Mouse (Mus musculus): ENCODE results near the gene Egf.

Gene Egf

DNA sequence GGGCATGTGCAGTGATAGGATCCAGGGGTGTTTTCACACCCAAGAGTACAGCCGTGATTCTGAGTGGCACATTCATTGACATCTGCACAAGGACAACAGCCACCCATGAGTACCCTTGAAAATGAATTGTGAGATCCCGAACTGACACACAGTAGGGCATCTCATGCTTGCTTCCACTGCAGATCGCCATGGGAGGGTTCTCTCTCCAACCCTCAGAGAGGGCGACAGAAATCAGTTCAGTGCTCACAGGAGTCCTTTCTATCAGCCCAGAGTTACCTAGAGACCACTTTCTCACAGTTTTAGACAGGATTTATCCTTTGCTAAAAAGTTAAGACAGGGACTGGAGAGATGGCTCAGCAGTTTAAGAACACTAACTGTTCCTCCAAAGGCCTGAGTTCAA lies 31.8 kb downstream of the Egf start:
- no peak for DNase-seq (ENCODE audit: low read depth, low spot score)

DNA sequence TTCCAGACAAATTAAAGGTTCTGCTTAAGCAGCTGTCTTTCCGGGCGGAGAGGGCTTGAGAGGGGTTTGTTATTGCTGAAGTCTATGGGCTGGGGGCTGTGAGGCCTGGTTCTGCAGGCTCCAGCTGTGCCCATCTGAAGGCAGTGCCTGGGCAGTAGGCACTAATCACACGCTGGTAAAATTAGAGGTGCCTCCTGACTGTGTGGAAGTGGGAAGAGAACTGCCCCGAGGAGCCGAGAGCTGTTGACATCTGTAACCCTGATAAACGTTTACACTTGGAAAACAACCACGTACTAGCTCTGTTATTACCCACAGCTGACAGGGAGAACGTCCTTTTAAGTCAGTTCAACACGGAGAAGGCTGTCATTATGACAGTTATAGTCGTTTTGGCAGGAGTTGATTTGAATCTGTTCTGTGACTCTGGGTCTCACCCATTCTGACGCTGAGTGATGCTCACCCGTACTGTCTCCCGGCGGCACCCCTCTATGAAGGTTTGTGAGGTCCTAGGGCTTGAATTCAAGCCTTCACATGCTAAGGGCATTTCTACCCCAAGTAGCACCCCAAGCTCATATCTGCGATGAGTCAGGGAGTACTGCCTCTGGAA lies 40.5 kb downstream of the Egf start:
- DNase-seq (ENCODE audit: low read depth, low spot score), result no peak

DNA sequence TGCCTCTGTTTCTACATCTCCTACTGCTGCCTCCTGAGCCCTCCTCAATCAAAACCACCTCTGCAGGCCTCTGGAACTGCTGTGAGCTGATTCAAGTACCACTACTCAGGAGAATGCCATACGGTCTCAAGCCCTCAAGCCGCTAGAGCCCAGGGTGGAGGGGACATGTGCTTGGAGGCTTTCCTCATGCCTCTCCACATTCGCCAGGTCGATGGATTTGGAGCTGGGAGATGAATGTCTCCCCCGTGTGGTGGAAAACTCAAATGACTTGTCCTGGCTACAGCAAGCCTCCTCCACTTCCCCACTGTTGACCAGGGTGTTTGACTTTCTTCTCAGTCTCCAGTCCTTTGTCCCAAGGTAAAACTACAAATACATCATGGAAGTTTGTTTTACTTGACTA lies 47.0 kb downstream of the Egf start:
- peak; percentile 34 for DNase-seq (ENCODE audit: low read depth, low spot score)

DNA sequence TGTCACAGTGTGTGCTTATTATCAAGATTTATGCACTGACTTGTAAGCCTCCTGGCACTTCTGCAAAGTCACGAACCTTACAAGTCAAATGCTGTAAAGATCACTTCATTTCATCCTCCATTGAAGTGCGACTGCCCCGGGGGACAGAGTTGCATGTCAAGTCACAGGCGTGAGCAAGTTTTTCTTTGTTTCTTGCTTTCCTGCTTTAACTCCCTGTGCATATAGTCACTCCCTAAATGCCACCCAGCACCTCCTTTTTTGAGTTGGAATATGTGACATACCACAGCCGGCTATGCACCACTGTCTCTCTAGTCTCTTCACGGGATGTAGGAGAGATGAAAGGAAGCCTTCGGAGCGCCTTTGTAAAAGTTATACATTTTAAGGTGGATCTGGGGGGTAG lies 56.2 kb downstream of the Egf start:
- DNase-seq (ENCODE audit: low read depth, low spot score), result no peak

DNA sequence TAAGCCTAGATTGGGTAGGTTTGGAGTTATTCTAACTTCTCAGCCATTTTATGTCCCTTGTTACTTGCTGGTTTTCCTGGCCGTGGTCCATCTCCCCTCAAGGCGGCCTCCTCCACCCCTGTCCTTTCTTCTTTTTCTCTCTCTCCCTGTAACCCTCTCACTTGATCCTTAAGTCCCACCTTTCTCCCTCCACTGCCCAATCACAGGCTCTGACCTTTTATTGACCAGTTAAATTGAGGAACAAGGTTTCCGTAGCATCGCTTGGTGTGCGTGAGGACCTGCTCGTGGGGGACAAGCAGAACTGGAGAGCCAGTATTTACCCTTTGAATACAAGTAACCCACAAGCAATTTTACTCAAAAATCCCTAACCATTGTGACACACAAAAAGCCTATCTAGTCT lies 56.8 kb downstream of the Egf start:
- DNase-seq (ENCODE audit: low read depth, low spot score), result no peak

DNA sequence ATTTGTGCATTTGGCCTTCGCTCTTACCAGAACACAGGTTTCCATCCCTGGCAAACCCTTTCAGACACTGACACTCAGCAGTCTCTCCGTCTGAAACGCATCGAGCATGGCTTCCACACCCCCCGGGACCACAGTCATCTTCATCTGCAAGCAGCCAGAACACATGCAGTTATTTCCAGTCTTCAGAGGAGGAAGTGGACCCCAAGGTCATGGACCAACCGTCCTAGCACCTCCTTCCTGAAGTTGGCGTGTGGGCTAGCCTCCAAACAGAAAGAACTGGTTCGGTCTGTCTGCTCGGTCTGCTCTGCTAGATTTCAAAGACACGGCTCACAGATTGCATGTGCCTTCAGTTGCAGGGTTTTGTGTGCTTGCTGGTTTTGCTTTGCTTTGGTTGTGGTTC lies 57.4 kb downstream of the Egf start:
- DNase-seq (ENCODE audit: low read depth, low spot score), result no peak

DNA sequence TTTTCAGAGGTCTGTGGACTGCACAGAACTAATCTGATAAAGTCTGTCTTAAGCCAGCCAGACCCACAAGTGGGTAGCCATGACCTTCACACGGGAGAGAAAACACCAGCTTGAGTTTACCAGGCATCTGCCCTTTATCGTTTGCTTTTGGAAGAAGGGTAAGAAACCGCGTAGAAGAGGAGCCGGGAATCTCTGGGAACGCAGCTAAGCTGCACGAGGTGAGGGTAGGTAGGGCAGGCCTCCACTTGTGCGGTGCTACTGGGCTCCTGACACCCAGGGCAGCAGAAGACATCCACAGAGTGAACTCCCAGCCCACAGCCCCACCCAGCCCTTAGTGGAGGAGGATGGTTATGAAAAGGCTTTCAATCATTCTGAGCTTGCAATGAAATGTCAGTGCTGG lies 59.2 kb downstream of the Egf start:
- no peak for DNase-seq (ENCODE audit: low read depth, low spot score)

DNA sequence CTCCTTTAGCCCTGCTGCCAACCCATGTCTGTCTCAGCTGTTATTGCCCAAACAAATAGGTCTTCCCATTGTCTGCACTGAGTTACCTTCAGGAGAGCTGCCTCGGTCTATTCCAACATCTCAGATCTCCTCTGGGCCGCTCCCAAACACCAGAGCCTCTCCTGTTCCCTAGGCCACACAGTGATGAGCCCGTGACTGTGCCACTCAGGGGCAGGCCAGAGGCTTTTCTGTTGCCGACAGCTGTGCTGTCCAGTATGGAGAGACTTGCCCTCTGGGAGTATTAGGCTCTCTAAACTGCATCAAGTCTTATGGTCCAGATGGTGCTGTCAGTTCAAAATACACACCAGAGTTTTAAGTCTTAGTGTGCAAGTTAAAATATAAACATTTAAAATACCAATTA lies 61.5 kb downstream of the Egf start:
- DNase-seq (ENCODE audit: low read depth, low spot score), result no peak

DNA sequence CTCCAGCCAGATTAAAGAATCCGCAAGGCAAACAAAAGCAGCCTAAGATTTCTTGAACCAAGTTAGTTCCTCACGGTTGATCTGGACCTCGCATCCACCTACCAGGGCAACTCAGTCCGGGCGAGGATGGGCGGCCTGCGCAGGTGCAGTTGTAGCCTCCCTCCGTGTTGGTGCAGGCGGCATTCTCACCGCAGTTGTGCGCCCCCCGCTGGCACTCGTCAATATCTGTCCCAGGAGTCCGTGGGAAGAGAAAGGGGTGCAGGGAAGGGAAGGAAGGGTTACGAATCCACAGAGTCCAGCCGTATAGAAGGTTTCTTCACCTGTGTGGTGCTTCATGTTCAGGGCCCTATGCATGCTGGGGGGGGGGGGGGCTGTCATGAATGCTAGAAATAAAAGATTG lies 62.3 kb downstream of the Egf start:
- DNase-seq (ENCODE audit: low read depth, low spot score), result peak; percentile 22

DNA sequence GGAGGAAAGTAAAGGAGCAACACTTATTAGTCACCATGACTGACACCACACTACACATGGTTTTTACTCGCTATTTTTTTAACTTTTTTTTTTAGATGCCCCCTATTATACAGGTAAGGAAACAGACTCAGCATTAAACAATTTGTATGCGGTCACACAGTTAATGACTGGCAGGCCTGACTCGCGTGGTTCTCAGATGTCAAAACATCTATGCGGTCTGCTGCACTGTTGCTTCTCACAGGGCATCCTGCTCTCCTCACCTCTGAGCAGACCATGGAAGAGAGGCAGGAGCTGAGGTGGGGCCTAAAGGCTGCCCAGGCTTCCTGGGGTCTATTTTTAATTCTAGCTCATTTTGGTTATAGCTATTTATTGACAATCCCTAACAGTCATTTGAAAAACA lies 67.7 kb downstream of the Egf start:
- DNase-seq (ENCODE audit: low read depth, low spot score), result no peak

DNA sequence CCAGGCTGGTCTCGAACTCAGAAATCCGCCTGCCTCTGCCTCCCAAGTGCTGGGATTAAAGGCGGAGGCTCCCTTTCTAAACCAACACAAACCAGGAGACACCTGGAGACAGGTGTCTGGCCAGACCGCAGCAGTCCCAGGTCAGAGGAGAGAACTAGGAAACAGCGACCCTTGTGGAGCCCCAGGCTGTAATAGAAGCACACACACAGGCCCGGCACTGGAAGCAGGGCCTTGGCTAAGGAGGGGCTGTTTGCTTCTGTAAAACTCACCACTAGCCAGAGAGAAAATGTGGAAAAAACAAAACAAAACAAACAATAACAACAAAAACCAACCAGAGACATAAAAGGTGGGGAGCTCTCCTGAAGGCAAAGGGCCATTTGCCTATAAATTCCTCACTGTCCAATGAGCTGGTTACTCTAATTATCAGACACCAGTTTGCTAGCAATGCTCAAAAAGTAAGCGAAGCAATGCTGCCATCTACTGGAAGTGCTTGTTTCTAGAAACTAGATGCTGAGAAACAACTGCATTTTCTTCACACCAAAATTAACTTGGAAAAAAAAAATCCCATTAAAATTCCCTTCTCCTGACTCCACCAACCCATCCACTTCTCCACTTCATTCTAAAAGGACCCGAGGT lies 68.3 kb downstream of the Egf start:
- peak; percentile 42 for DNase-seq (ENCODE audit: low read depth, low spot score)

DNA sequence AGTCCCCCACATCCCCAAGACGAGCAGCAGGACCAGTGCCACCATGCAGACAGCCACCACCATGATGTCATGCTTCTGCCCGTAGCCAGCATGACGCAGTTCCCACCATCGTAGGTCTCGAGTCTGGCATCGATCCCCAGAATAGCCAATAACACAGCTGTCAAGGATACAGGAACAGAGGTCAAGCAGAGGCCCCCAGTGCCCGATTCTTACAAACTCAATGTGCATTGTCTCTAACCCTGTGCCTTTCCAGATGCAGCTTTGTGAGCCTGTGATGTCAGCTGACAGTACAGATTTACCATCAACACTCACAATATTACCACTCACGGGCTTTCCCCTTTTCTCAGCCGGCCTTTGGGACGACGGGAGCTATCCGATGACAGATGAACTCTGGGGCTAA lies 68.9 kb downstream of the Egf start:
- no peak for DNase-seq (ENCODE audit: low read depth, low spot score)

DNA sequence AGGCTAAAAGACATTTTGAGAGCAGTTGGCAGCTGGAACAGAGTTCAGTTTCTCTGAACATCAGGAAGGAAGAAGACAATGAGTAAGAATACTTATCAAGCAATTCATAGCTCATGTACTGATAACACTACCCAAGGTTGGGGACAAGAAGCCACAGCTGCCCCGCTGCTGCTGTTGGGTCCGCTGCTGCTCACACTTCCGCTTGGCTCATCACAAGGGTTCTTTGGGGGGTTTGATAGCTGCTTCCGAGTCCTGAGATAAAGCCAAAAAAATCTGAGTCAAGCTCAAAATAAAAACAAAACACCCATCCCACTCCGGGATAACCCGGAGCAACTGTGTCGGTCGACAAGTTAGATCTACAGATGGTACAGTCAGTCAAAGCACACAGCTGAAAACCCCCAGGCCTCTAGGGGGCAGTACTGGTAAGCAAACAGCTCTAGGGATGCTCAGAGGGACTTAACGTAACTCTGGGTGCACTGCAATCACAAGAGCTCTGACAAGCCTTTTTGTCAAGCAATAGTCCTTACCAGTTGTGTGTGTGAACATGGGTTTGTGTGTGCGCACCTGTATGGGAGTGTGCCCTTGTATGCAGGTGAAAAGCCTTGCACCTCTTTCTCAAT lies 71.9 kb downstream of the Egf start:
- DNase-seq (ENCODE audit: low read depth, low spot score), result no peak

DNA sequence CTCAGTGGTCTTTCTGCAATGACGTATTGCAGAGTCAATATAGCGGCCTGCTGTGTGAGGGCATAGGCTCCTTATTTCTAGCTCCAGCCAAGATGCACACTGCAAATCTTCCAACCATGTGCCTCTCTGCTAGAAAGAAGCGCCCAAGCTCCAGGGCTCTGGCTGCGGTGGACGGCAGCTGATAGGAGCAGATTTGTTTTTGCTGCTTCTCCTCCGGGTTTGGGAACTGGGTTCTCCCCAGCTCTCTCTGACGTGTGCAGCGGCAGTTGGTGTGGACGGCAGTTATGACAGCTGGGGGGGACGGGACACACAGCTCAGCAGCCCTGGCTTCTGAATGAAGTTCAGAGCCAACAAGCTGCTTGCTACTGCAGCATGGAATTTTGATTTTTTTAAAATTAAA lies 72.7 kb downstream of the Egf start:
- DNase-seq (ENCODE audit: low read depth, low spot score), result no peak

DNA sequence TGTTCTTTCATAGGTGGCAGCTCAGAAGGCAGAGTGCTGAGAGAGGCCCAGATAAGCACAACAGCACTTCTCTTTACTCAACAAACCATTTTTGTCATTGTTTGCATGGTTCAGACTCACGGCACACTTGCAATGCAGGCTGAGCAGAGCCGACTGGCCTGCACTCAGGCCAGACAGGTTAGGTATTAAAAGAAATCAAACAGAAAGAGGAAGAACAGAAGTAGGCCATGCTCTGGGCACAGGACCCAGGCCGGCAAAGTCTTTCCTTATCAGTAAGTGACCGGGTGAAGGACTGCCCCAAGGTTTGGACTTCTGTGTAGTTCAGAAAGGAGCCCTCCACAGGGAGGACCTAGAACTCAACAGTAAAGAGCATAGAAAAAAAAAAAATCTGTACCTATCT lies 73.3 kb downstream of the Egf start:
- no peak for DNase-seq (ENCODE audit: low read depth, low spot score)

DNA sequence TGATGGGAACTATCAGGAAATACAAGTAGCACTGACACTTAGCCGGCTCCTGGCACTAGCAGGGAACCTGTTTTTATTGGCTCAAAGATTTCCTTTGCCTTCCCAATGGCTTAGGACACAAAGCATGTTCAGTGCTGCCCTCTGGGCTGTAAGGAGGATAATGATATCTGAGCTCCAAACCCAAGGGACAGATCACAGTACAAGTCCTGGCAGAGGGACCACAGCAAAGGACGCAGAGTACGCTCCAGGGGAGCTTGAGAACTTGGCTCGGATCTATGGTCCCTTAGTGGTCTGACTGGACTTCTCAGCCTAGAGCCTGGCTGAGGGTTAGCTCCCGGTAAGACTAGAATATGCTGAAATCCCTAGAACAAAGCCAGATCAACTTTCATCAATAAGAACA lies 74.9 kb downstream of the Egf start:
- no peak for DNase-seq (ENCODE audit: low read depth, low spot score)

DNA sequence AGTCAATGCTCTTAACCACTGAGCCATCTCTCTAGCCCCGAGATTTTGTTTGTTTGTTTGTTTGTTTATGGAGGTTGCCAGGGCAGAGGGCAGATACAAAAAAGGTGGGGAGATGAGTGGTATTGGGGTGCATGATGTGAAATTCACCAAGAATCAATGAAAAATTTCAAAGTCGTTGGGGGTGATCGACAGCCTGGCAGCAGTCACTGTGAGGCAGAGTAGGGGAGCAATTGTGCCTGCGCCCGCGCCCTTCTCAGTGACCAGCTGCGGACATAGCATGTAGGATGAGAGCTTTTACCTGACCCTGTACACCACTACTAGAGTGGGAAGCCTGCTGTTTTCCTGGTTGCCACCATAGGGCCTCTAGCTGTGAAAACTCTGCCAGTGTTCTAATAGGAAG lies 79.2 kb downstream of the Egf start:
- DNase-seq (ENCODE audit: low read depth, low spot score), result no peak

DNA sequence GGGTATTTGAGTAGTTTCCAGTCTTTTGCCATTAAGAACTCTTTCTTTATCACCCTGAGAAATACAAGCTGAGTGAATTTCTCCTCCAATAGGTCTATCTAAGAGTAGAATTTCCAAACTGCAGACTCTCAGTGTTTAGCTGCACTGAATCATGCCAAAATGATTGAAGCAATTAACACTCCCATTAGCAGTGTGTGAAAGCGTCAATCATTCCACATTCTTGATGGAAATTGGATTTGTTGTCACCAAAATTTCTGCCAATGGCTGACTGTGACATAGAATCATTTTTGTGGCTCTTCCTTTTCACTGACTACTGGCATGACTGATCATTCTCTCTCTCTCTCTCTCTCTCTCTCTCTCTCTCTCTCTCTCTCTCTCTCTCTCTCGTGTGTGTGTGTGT lies 91.2 kb downstream of the Egf start:
- DNase-seq (ENCODE audit: low read depth, low spot score), result no peak

DNA sequence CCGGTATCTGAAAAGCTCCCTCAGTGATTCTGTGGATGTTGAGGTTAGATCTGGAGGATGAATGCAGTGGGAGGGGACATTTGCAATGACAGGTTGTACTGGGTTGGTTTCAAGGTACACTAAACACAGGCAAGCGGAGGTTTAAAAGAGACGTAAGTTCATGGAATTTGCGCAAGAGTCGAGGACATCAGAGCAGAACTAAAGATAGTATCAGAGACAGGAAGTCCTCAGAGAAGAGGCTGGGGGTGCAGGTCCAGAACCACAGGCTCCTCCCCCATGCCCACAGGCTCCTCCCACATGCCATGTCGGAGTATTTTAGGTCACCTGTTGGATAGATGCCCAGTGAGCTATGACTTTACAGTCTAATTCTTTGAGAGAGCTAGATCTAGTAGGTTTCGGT lies 96.3 kb downstream of the Egf start:
- DNase-seq (ENCODE audit: low read depth, low spot score), result no peak

DNA sequence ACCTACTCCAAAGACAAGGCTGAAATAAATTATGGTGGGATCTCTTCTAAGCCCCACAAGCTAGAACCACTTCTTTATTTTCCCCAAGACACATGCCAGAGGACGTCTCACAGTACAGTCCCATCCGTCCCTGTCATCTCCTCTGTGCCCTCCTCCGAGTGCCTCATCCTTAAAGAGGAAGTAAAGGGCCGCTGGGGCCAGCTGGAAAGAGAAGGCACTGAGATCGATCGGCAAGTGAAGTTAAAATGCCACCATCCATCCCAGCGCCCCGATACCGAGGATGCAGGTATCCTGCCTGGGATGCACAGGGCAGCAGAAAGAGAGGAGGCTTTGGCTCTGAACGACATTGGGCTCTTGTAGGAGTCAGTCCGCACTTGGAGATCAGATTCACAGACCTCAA lies 97.3 kb downstream of the Egf start:
- DNase-seq (ENCODE audit: low read depth, low spot score), result no peak

DNA sequence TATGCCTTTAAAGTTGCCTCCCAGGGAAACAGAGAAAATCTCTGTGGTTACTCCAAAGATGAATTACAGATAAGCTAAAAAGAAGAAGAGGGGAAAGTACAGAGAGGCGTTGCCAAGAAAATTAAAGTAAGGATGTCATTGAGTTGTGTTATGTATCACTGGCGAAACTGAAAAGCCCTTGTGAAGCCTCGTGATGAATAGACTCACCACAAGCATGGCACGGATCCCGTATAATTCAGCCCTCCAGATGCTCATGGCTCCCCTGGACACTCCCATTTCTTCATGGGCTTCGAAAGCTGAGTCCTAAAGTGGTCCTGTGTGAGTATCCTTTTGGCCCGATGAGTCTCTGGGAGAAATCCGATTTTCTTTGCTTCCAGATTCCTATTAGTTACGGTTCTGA lies 97.9 kb downstream of the Egf start:
- no peak for DNase-seq (ENCODE audit: low read depth, low spot score)

DNA sequence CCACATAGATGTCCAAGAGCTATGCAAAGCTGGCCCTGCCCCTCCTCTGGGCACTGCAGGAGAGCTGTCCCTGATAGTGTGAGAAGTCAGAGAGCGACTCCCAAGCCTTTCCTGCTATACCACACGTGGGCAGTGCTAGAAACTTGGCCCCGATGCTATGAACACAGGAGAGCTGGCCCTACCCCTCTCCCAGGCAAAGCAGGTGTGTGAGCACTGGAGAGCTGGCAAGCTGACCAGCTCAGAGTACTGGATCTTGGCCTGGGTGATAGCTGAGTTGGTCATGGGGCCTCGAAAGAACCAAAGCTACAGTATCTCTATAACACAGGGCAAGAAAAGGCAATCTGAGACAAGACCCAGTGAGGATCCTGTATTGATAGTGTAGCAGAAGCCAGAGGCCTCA lies 98.6 kb downstream of the Egf start:
- DNase-seq (ENCODE audit: low read depth, low spot score), result no peak

DNA sequence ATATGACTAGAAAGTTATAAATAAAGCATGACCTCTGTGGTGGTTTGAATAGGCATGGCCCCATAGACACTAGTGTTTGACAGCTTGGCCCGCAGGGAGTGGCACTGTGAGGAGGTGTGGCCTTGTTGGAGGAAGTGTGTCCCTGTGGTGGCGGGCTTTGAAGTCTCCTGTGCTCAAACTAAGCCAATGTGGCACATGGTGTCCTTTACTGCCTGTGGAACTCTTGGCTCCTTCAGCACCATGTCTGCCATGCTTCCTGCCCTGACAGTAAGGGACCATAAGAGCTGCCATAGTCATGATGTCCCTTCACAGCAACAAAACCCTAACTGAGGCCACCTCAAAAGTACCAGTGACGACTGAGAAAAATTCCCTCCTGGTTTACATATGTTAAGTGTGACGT lies 102.6 kb downstream of the Egf start:
- DNase-seq (ENCODE audit: low read depth, low spot score), result no peak

DNA sequence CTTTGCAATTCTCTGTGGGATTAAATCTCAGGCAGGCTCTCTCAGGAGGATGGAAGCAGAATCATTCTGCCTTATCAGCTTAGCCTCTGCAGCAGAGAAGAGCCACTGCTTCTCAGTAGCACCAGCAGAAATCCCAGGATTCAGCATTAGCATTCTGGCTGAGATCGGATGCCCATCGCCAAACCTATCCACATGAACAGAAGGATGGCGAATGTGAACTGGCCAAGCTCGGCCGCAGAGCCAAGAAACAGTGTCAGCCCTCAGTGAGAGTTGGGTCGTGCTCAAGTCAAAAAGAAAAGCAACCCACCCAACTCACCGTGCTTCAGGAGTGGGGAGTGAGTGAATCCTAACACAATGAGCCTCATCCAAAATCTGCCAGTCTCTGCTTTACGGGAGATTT lies 103.4 kb downstream of the Egf start:
- no peak for DNase-seq (ENCODE audit: low read depth, low spot score)
